Mouse (Mus musculus) lung, embryonic 16.5 days (tissue): ENCODE measurements at regions not wholly inside any gene's neighbourhood (a gene's known extent, or its start where the extent isn't known, plus 50 kb on each side); places are given as distances from the start of the nearest gene placed in this dataset.
A peak's percentile ranks its signal among the peaks of the same experiment; 100 is the strongest.

ENCODE experiments used
- ATAC-seq: fragments of 200-750 bp; cut with Nextera tagmentation; 2 replicates; pipeline ENCODE4 v1.8.0; 2017; ENCODE audit warnings: low read depth, mild to moderate bottlenecking, moderate library complexity
- H3K27ac ChIP-seq: fragments of 300-500 bp; sonication (generic); 2 replicates; pipeline ENCODE4 v1.5.1; 2014; ENCODE audit warnings: mild to moderate bottlenecking, control low read depth, low read length
- H3K27me3 ChIP-seq: fragments of 300-500 bp; sonication (generic); 2 replicates; pipeline ENCODE4 v1.6.1; 2014; ENCODE audit warnings: low read depth, low read length, mixed read lengths; ENCODE audit not compliant: control insufficient read depth, insufficient read depth
- H3K36me3 ChIP-seq: fragments of 300-500 bp; sonication (generic); 2 replicates; pipeline ENCODE4 v1.6.1; 2014; ENCODE audit warnings: low read length; ENCODE audit not compliant: control insufficient read depth, insufficient read depth
- H3K4me1 ChIP-seq: fragments of 300-500 bp; sonication (generic); replicated peaks from 2 replicates; pipeline ENCODE4 v1.6.1; 2014; ENCODE audit warnings: low read length, mixed read lengths; ENCODE audit not compliant: control insufficient read depth, insufficient read depth
- H3K4me2 ChIP-seq: fragments of 300-500 bp; sonication (generic); 2 replicates; pipeline ENCODE4 v1.6.1; 2014; ENCODE audit warnings: low read depth, low read length, control low read depth
- H3K4me3 ChIP-seq: fragments of 300-500 bp; sonication (generic); 2 replicates; pipeline ENCODE4 v1.5.1; 2014; ENCODE audit warnings: mild to moderate bottlenecking, low read length, control low read depth
- H3K9ac ChIP-seq: fragments of 300-500 bp; sonication (generic); 2 replicates; pipeline ENCODE4 v1.6.1; 2014; ENCODE audit warnings: low read length, control low read depth
- H3K9me3 ChIP-seq: fragments of 300-500 bp; sonication (generic); 2 replicates; pipeline ENCODE4 v1.6.1; 2016; ENCODE audit warnings: low read length; ENCODE audit not compliant: control insufficient read depth
- WGBS: fragments of 180-500 bp; shearing (Covaris S2); extraction: QIAGEN DNeasy Blood & Tissue Kit; methylation state at CpG from one replicate; pipeline ENCODE4 v1.1.7; 2014; 5-methylcytosine and 5-hydroxymethylcytosine counted together

- no peak overlapping the region for H3K9ac ChIP-seq
- no peaks in the 10 kb centered on the region for H3K27me3 ChIP-seq
- WGBS: 60% methylated on average over 3 of the region's 3 CpGs
- H3K9me3 ChIP-seq: no peaks in the 10 kb centered on the region; the same call in 1 of the 2 replicates
- no peak overlapping the region for H3K27ac ChIP-seq
- ATAC-seq: no peak
- peaks cover 6% of the 10 kb centered on the region for H3K4me1 ChIP-seq
- no peak overlapping the region for H3K4me2 ChIP-seq
- H3K4me3 ChIP-seq: no peak overlapping the region
- no peaks in the 10 kb centered on the region for H3K36me3 ChIP-seq
Observed at GRCm38 (mm10) chr11:35021990-35022625, 98.9 kb upstream of the Slit3 start.

GRCm38 (mm10) chr11:35016998-35017397 is 104.0 kb upstream of the Slit3 start:
- H3K27ac ChIP-seq: no peak overlapping the region
- peak; percentile 71 for ATAC-seq
- no peak overlapping the region for H3K4me2 ChIP-seq
- H3K4me3 ChIP-seq: no peak overlapping the region
- H3K9ac ChIP-seq: no peak overlapping the region
- no peaks in the 10 kb centered on the region; the same call in 1 of the 2 replicates for H3K9me3 ChIP-seq
- peaks cover 9% of the 10 kb centered on the region for H3K4me1 ChIP-seq
- no peaks in the 10 kb centered on the region for H3K36me3 ChIP-seq
- WGBS: 8% methylated on average over 3 of the region's 3 CpGs
- H3K27me3 ChIP-seq: no peaks in the 10 kb centered on the region

GRCm38 (mm10) chr11:35011521-35012476 is 109.2 kb upstream of the Slit3 start:
- peaks cover 21% of the 10 kb centered on the region for H3K4me1 ChIP-seq
- no peak overlapping the region for H3K27ac ChIP-seq
- peak; percentile 39; the same call in 1 of the 2 replicates for ATAC-seq
- WGBS: 17% methylated on average over 24 of the region's 24 CpGs
- H3K27me3 ChIP-seq: no peaks in the 10 kb centered on the region
- no peaks in the 10 kb centered on the region for H3K36me3 ChIP-seq
- H3K9me3 ChIP-seq: no peaks in the 10 kb centered on the region
- no peak overlapping the region for H3K9ac ChIP-seq
- H3K4me3 ChIP-seq: no peak overlapping the region
- H3K4me2 ChIP-seq: peak overlapping the region; percentile 39

DNA sequence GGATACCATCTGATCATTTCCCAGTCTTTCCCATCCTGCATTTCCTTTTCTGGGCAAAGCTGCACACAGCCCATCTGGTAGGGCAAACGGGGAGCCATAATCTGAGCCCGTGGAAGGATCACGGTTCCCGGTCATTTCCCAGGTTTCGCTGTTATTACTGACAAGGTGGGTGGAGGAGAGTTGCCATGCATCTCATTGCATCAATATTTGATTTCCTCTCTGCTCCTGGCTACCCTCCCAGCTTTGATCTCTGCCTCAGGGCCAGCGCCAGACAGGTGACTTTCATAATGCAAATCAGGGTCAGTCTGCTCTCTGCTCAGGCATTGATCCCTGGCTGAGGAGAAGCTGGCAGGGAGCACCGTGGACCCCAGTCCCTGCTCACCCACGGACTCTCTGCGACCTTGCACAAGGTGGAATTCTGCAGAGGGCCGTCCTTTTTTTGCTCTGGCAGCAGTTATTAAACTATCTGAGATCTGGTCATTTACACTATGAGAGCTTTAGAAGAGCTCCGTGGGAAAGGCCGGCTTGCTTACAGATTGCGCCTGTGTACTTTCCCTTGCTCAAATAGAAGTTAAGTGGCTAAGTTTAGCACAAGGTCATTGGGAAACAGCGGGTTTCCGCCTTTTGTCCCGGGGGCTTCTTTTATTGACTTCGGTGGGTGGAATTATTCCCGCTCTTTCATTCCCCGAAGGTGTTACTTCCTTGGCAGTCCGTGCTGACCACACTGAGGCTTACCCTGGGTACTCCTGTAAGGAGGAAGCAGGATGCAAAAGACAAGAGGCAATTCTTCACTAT is 114.1 kb upstream of the Slit3 start:
- H3K27me3 ChIP-seq: no peaks in the 10 kb centered on the region
- H3K36me3 ChIP-seq: no peaks in the 10 kb centered on the region
- H3K9me3 ChIP-seq: no peaks in the 10 kb centered on the region
- H3K4me2 ChIP-seq: peak overlapping the region; percentile 56
- H3K4me3 ChIP-seq: peak overlapping the region; percentile 32; the same call in 1 of the 2 replicates
- peaks cover 25% of the 10 kb centered on the region for H3K4me1 ChIP-seq
- WGBS: 27% methylated on average over 20 of the region's 20 CpGs
- peak overlapping the region; percentile 59 for H3K27ac ChIP-seq
- ATAC-seq: peak; percentile 70
- 0 out of 2 replicates have a peak overlapping the region, but pooled peaks have one; percentile 20 for H3K9ac ChIP-seq

DNA sequence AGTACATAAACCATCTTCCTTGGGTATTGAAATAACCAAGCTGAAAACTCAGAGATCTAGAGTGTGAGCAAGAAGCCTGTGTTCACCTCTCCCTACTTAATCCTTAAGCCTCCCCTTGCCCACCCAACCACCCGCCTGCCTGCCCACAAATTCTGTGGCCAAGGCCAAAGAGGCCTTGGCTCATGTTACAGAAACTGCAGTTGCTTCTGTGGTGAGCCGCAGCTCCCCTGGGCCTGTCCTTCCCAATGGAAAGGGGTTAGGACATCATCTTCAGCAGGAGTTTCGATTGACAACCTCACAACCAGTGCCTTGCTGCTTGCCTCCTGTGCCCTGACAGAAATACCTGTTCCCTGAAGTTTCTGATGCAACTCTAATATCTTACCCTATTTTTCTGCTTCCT is 115.9 kb upstream of the Slit3 start:
- Histone ChIP-seq H3K4me3 (no peak overlapping the region), H3K4me2 (no peak overlapping the region), H3K27me3 (no peaks in the 10 kb centered on the region), H3K27ac (no peak overlapping the region), H3K9me3 (no peaks in the 10 kb centered on the region), H3K4me1 (peaks cover 21% of the 10 kb centered on the region), H3K9ac (no peak overlapping the region), H3K36me3 (no peaks in the 10 kb centered on the region)
- WGBS: 83% methylated on average over 3 of the region's 3 CpGs
- ATAC-seq: no peak

DNA sequence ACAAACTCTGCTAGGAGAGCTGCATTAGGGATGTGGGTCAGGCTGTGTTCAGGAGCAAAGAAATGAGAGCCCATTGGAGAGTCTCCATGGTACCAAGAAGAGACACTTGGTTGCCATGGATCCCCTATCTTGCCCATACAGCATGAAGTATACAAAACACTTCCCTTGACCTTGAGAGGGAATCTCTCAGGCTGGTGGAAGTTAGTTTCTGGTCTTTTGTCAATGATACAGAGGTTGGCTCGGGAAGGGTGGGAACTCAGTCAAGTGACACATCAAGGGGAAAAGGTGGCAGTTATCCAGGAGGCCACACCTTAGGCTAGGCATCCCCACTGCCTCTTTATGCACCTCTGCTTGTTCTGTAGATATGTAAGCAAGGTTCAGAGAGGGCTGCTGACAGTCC is 116.6 kb upstream of the Slit3 start:
- H3K9ac ChIP-seq: no peak overlapping the region

DNA sequence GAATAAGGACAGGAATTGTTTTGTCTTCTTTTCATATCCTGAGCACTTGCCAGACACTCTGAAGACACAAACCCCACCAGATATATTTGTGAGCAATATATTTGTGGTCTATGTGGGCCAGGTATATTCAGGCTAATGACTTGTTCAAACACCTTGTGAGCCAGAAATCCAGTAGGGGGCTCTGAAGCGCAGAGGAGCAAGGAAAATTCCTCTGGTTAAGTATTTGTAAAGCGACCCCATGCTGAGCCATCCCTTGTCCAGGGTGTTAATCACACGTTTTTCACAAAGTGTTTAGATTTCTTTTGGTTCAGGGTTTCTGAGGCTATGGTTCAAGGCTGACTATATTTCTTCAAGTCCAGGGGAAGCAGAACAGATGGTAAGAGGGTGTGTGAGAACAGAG is 117.1 kb upstream of the Slit3 start:
- Histone ChIP-seq H3K4me3 (no peak overlapping the region), H3K9me3 (no peaks in the 10 kb centered on the region), H3K4me2 (no peak overlapping the region), H3K27me3 (no peaks in the 10 kb centered on the region), H3K9ac (no peak overlapping the region), H3K36me3 (no peaks in the 10 kb centered on the region), H3K27ac (no peak overlapping the region), H3K4me1 (peaks cover 21% of the 10 kb centered on the region)
- WGBS: 24% methylated on average over 3 of the region's 3 CpGs
- ATAC-seq: no peak

More for the DNA sequence above, 116.6 kb upstream of the Slit3 start:
- WGBS: 17% methylated on average over 1 of the region's 1 CpGs
- H3K4me3 ChIP-seq: no peak overlapping the region
- H3K27me3 ChIP-seq: no peaks in the 10 kb centered on the region
- H3K9me3 ChIP-seq: no peaks in the 10 kb centered on the region
- peaks cover 21% of the 10 kb centered on the region for H3K4me1 ChIP-seq
- H3K27ac ChIP-seq: no peak overlapping the region
- ATAC-seq: peak; percentile 43
- H3K4me2 ChIP-seq: no peak overlapping the region
- no peaks in the 10 kb centered on the region for H3K36me3 ChIP-seq

DNA sequence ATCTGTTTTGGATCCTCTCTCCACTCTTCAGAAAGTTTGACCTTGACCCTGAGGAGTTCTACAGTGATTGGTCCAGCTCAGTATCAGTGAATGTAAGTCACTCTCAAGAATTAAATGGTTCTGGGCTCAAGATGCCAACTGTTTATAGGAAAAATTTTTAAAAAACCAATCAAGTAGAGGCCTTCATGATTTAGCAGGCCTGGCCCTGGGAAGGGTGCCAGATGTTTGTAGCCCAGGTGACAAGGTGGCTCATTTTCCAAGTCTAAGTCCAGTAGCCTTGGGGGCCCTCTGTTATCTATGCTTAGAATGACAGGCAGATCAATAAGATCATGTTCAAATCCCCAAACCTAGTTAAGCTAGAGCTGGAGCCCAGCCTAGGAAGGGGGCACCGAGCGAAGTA is 123.1 kb upstream of the Slit3 start:
- H3K4me2 ChIP-seq: no peak overlapping the region
- no peaks in the 10 kb centered on the region for H3K27me3 ChIP-seq
- H3K4me3 ChIP-seq: no peak overlapping the region
- WGBS: 83% methylated on average over 2 of the region's 2 CpGs
- H3K36me3 ChIP-seq: no peaks in the 10 kb centered on the region
- H3K9me3 ChIP-seq: no peaks in the 10 kb centered on the region
- no peak overlapping the region for H3K9ac ChIP-seq
- no peaks in the 10 kb centered on the region for H3K4me1 ChIP-seq
- H3K27ac ChIP-seq: no peak overlapping the region
- ATAC-seq: no peak

DNA sequence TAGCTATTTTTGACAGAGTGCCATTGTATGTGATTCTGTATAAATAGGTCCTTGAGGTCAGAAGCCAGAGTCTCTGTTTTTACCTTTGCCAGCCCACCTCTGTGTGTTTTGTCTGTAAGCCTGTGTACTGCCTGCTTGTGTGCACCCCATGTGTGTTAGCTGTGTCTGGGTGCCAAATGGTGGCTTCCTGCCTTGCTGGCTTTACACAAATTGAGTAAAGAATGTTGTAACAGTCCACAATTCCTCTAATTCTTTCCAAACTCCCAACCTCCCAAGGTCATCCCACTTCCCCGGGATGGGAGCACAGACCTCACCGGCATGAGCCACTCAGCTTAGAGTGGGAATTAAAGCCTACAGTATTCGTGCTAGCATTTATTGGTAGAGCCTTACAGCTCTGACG is 125.5 kb upstream of the Slit3 start:
- whole genome bisulfite sequencing: 80% methylated on average over 4 of the region's 4 CpGs
- no peak overlapping the region for H3K27ac ChIP-seq
- H3K4me2 ChIP-seq: no peak overlapping the region
- no peaks in the 10 kb centered on the region for H3K9me3 ChIP-seq
- H3K9ac ChIP-seq: no peak overlapping the region
- H3K4me1 ChIP-seq: no peaks in the 10 kb centered on the region
- no peak for ATAC-seq
- no peak overlapping the region for H3K4me3 ChIP-seq
- no peaks in the 10 kb centered on the region for H3K36me3 ChIP-seq
- H3K27me3 ChIP-seq: no peaks in the 10 kb centered on the region
